Mouse (Mus musculus) kidney, postnatal 4 days (tissue): ENCODE data around the gene Aktip.

Source experiments
- DNase-seq, 2 experiments: peaks; one replicate each; pipeline ENCODE4 v3.0.0; 2021; ENCODE audit warnings: mixed read lengths in 2 of 2

Gene Aktip

GRCm38 (mm10) chr8:91199876-91200275 lies at the start of gene Aktip:
Gene Aktip, minus strand, starts transcription at chr8:91199976.
- DNase-seq, result no peak

DNA sequence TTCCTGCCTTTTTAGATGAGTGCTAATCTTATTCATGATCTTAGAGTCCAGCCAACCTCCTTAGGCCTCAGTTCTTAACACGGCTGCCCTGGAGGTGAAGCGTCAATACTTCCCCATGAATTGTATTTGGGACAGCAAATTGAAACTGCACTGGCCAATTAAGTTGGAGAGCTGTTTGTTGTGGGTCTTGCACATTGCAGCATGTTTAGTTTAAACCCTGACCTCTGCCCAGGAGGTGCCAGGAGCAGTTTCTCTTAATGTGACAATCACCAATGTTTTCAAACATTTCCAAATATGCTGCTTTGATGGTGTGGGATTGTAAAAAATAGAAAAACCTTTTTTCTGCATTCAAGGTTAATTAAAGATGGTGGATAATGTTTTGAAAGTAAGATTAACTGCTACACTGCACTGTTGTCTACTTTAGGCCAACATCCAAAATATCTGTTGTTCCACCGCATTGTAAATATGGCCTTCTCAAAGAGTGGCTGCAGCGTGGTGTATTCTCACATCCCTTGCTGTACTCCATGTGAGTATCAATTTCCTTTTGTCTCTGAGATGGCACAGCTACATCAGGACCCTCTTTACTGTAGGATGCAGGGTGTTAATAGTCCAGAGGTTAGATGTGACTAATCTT lies 46.2 kb upstream of the Aktip start:
- no peak for DNase-seq

DNA sequence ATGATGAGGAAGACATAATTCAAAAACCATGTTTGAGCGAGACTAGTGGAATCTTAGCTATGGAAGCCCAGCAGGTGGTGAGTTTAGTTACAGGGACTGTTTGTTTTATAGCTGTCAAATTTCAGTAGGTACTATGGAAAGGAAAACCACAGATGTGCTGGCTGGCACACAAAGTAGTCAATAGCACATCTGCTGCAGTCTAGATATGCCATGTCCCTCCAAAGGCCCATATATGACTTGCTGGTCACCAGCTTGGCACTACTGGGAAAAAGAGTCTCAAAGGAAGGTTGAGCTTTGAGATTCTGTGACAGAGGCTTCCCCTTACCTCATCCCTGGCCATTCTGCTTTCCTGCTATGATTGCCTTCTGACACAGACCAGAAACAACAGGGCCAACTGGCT lies 42.9 kb upstream of the Aktip start:
- DNase-seq, result no peak

GRCm38 (mm10) chr8:91241873-91242519 lies 42.2 kb upstream of the Aktip start:
- DNase-seq, result no peak

GRCm38 (mm10) chr8:91241371-91241770 lies 41.6 kb upstream of the Aktip start:
- no peak for DNase-seq

- no peak for DNase-seq
Observed at GRCm38 (mm10) chr8:91237191-91237590, 37.4 kb upstream of the Aktip start.

DNA sequence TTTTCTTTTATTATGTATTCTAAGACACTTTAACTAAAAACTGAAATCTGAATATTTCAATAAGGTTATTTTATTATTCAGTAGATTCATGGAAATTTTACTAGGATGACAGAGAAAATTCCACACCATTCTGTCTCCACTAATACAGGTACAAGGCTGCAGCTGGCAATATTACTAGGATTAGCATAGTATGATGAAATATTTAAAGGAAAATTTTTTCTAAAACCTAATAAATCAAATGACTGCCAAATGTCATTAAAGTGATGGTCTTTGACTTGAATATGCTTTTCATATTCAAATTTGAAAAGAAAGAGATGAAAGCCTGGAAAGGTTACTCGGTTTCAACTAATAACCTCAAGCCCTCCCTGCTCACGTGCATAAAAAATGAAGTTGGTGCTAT lies 34.3 kb upstream of the Aktip start:
- DNase-seq, result no peak

GRCm38 (mm10) chr8:91227421-91227841 lies 27.7 kb upstream of the Aktip start:
- no peak for DNase-seq

DNA sequence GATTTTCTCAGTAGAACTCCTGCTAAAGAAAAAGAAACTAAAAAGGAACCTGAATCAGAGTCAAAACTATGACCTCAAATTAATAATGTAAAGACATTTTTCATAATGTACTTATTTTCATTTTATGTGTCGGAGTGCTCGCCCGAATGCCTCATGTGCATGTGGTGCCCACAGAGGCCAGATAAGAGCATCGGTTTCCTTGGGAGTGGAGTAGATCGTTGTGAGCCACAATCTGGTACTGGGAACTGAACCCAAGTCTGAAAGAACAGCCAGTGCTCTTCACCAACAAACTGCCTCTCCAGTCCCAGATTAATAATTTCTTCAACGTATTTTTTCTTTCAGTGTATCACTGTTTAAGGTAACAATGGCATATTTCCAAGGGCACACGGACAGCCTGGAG lies 24.5 kb upstream of the Aktip start:
- no peak for DNase-seq

DNA sequence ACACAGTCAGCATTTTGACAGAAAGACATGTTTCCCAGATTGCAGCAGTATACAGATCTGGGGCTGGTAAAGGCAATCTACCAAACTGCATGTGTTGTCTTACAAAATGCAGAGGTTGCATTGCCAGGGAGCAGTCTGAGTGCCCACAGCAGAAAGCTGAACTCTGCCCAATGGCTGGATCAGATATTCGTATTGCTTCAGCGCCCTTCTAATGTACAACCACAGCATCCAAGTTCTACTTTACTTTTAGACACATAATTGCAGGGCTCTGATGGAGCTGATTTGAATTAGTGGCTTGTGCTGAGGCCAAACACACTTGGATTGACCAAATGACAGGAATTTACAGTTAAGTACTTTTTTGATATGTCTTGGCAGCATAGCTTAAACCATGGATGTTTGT lies 22.1 kb upstream of the Aktip start:
- DNase-seq, result no peak

DNA sequence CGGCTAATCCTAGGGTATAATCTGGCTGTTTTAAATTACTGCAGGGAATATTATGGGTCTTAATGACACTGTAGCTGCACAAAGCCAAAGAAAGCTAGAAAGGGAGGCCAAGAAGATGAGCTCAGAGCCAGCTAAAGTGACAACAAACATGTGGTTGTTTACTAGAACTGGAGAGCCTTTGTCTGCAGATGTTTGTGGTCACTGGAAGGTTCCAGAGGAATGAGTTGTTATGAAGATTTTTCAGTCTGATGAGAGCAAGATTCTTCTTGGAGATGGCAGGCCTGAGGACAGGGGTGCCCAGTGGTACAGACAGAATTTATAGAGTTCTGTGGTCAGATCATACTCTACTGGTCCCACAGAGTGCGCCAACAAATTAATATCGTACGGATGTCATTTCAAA lies 18.5 kb upstream of the Aktip start:
- DNase-seq, result no peak

DNA sequence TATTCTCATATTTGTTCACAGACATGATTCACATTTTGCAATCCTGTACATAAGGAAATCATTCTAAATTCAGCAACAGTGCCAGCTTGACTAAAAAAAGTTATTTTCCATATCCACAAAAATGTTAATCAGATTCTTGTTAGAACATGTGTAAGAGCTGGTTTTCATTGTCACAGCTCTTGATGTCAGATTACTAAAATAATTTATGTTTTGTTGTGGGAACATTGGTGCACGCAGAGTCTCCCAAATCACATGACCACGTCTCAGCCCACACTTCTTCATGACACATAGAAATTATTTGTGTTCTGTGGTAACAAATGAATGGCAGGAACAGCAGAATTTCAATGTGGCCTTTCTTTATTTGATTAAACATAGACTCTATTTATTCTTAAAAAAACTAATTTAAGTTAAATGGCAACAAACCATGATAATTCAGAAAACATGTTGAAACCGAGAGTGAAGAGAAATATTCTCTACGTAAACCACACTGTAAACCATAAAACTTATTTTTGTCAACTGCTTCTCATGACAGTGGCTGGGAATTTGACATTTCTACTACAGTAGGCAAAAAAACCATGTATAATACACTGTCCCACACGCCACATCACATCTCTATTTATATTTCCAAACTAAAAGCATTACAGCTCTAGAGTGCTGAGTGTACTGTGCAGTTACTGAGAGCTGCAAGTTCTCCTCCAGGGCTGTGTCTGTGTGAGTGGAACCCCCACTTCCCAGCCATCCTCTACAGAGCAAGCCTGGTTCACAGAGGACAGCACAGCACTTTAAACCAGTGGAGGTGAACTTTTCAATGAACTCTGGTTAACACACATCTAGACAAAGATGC lies 17.5 kb upstream of the Aktip start:
- no peak for DNase-seq

DNA sequence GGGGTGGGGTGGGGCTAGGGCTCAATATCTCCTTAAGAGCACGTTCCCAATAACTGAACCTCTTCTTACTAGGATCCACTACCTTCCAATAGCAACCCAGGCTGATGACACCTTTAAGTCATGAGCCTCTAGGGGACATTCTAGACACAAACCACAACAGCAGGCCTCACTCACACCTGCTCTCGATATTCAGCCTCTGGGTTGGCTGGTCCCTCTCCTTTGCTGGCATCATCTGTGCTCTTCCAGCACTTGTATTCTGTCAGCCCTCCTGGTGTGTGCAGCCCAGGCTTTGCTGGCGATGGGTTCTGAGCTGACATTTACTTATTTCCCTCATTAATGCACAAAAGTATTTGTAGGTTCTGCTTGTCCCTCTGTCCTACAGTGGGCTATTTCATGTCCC lies 14.5 kb upstream of the Aktip start:
- DNase-seq, result no peak

- no peak for DNase-seq
Observed at GRCm38 (mm10) chr8:91212948-91213347, 13.2 kb upstream of the Aktip start.

DNA sequence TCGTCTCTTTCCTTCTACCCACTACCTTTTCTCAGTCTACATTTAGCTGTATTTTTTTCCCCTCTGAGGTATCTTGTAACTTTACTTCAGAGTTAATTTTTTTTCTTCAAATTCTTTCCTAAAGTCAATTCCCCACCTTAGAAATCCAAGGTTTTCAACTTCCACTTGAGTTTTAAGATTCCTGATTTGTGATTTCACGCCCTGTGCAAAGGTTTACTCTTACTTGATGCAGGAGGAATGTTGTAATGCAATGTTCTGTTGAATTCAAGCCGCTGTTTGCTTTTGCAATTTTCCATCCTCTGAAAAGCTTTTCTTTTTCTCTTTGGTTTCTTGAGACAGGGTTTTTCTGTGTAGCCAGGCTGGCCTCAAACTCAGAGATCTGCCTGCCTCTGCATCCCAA lies 9.9 kb upstream of the Aktip start:
- DNase-seq, result no peak

DNA sequence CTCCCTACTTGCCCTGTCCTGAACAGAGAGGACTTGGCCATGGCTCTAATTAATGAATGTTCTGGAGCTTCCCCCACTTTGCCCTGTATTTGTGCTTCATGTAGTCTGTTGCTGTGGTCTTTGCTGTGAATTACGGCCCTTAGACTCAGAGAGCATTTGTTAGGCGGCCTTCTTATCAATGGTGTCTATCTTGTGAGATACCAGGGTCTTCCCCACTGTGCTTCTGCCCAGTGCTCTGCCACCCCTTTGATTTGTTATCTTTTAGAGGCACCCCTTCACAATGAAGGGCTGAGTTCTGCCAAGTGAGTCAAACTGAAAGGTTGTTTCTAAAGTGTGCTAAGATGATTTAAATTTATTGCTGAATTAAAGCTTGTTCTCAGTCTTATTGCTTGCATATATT lies 7.9 kb upstream of the Aktip start:
- no peak for DNase-seq

DNA sequence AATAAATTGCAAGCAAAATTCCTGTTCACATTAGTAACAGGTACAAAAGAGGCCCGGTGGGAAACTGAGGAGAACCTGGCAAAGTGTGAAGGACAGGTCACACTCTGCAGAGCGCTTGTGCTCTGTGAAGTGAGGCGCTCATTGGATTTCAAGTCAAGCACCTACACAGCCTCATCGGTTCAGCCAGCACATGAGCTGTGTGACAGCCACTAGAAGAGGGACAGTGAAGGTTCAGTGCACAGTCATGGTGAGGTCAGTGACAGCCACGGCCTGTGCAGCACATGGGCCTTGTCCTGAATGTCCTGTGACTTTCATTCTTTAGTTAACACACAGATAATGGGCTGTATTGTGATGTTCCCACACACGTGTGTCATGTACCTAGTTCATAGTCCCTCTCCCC lies 6.1 kb upstream of the Aktip start:
- no peak for DNase-seq

GRCm38 (mm10) chr8:91201184-91201583 lies 1.4 kb upstream of the Aktip start:
- no peak for DNase-seq

GRCm38 (mm10) chr8:91198036-91198435 lies 1.7 kb downstream of the Aktip start:
- peak; percentile 24 to 36 for DNase-seq

GRCm38 (mm10) chr8:91197233-91197632 lies 2.5 kb downstream of the Aktip start:
- peak in 1 of 2 experiments; percentile 16 for DNase-seq

- DNase-seq, result peak; percentile 26 to 30
Observed at GRCm38 (mm10) chr8:91196661-91197060, 3.1 kb downstream of the Aktip start.

DNA sequence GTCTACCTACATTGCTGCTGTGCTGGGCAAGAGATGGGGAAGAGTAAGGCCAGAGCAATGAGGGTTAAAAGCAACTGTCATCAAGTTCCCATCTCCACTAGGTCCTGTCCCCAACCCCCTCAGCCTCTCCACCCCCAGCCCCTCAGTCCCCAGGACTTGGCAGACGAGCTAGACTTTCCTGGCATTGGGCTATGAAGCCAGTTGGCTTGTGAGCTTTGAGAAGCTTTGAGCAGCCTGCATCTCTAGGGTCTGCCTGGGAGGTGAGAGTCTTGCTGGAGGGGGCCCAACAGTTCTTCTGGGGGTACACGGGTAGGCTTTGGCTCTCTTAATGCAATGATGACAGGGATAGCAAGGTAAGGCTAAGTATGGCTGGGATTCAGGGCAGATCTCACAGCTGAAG lies 5.7 kb downstream of the Aktip start:
- DNase-seq, result no peak

- DNase-seq, result no peak
Observed at GRCm38 (mm10) chr8:91192941-91193340, 6.8 kb downstream of the Aktip start.

DNA sequence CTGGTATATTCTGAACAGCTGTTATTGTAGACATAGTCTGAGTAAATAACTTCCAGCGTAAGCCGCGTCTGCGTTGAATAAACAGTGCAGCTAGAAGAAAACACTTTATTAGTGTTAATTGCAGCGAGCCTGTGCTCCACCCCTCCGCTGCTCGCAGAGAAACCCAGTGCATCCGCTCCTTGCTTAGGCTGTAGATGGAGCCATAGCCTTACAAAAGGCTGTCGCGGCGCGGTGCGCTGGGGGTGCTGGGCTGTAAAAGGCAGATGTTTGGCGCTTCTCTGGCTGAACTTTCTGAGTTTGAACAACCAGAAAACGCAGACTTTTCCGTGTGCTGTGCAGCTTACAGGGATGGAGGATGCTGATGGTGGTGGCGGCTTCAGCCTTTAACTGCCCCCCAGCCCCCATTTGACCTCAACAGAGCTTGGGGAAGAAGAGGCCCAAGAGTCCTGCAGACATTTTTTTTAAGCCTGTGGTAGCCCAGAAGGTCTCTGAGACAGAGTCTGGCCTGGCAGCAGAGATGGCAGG lies 8.9 kb downstream of the Aktip start:
- DNase-seq, result peak; percentile 81 to 86
